Mouse (Mus musculus): ENCODE data around the gene Rpl18.

Rpl18 gene

DNA sequence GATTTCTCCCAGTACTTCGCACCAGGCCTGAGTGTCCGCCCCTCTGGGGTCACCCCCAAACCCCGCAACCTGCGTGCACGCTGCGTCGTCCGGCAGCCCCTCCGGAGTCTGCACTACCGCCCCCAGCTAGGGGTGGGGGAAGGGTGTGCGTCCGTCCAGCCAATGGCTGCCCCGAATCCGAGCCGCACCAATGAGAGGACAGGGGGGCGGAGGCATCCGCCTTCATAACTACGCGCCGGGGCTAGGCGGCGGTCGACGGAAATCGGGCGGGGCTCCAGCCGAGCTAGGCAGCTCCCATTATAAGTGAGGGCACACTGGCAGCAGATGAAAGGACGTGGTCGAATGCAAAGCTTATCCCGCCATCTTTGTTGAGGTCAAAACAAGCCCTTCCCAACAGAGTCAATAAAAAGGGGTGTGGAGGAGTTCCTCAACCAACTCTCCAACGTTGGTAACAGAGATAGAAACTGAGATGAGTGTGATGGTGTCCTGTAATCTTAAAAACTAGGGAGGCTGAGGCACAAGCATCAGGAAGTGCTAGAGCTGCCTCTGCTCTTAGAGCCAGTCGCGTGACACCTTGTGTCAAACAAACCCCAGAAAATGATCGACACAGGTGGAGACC lies at the start of gene Rpl18:
Gene Rpl18, plus strand, starts transcription at position 368 of the 619 bp plus-strand sequence.
- peak; percentile 84 to 96 for DNase-seq (ENCODE audit: low spot score in 2 of 2)

DNA sequence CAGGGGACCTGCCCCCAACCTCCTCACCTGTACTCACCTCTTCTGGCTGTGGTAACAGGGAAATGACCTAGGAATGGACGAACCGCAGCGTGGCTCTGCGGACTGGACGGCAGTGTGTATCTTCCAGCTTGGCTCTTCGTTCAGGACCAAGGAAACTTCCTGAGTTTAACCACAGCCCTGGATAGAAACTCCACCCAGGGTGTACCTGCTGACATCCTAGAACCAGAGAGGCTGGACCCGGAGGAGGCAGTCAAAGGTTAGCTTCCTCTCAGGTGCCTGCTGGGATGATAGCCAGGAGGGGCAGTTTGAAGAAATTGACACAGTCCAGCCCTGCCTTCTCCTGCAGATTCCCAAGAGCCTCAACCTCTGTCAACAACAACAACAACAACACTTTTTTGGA lies 49.1 kb upstream of the Rpl18 start, which contains the start of gene Fut2:
Gene Fut2, minus strand, starts transcription at position 234 of the 400 bp plus-strand sequence.
- no peak for DNase-seq (ENCODE audit: low spot score in 2 of 2)

DNA sequence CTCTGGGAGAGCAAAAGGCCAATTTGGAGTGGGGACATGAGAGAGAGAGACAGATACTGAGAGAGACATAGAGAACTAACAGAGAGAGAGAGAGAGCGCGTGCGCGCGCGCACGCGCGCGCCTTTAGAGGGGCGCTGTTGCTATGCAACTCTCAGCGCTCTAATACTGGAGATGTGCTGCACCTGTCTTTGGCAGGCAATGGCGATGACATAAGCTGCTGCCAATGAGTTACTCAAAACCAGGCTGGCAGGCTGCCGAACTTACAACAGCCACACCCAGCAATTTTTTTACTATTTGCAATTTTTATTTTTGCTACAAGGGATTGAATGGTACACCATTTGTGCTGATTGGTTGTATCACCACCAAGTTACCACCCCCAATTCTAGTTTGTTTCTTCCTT lies 47.5 kb upstream of the Rpl18 start:
- no peak for DNase-seq (ENCODE audit: low spot score in 2 of 2)

DNA sequence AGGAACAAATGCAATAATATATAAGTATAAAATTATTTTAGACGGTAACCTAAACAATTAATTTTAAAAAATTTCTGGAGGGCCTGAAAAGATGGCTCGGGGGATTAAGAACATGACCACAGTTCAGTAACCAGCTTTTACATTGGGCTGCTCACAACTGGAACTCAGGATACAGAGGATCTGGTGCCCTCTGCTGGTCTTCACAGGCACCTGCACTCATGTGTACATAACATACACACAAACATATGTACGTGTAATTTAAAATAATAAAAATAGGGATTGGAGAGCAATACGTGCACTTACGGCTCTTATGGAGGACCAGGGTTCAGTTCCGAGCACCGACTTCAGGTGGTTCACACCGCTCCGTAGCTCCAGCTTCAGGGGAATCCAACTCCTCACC lies 46.3 kb upstream of the Rpl18 start:
- DNase-seq (ENCODE audit: low spot score in 2 of 2): no peak

- no peak for DNase-seq (ENCODE audit: low spot score in 2 of 2)
These were observed 37.5 kb upstream of the Rpl18 start for GRCm38 (mm10) chr7:45677627-45678295.

GRCm38 (mm10) chr7:45678513-45678912 lies 36.7 kb upstream of the Rpl18 start:
- no peak for DNase-seq (ENCODE audit: low spot score in 2 of 2)

- no peak for DNase-seq (ENCODE audit: low spot score in 2 of 2)
These were observed 35.2 kb upstream of the Rpl18 start for GRCm38 (mm10) chr7:45679966-45680621.

- peak in 1 of 2 experiments; percentile 67 for DNase-seq (ENCODE audit: low spot score in 2 of 2)
These were observed 34.1 kb upstream of the Rpl18 start for GRCm38 (mm10) chr7:45681046-45681736.

DNA sequence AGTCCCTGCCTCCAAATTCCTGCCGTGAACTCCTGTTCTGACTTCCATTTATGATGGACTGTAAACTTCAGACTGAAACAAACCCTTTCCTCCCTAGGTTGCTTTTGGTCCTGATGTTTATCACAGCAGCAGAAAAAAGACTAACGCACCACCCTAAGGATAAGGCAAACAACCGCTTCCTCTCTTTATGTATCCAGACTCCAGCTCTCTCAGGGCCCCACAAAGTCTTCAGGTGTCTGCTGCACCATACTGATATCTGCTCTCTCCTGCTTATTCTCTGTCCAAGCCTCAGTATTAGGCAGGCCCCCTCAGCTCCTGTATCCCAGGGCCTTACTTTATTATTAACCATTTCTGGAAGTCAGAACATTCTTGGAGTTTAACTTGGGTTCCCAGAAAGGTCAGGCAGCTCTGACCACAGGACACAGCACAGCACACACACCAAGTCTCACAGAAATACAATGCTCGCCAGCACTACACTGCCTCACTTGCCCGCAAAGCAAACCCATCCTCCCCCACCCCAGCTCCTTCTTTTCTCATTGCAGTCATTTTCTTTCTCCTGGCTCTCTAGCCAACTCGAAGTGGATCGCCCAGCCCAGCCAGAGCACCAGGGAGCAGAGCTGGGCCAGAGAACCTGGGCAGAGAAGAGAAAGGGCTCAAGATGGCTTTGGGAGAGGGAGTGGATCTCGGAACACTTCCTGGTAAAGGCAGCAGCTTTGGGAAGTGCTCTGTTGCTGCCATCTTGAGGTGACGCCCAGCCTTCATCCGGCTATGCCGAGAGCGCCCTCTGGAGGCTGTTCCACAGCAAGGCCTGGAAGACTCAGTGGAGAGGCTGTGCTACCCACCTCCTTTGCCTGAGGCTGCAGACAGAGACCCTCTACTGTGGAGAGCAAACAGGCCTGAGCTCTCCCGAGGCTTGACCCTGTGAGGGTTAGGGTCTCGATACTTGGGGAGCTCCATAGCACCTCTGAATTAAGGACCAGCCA lies 32.8 kb upstream of the Rpl18 start:
- DNase-seq (ENCODE audit: low spot score in 2 of 2): peak; percentile 68 to 89

DNA sequence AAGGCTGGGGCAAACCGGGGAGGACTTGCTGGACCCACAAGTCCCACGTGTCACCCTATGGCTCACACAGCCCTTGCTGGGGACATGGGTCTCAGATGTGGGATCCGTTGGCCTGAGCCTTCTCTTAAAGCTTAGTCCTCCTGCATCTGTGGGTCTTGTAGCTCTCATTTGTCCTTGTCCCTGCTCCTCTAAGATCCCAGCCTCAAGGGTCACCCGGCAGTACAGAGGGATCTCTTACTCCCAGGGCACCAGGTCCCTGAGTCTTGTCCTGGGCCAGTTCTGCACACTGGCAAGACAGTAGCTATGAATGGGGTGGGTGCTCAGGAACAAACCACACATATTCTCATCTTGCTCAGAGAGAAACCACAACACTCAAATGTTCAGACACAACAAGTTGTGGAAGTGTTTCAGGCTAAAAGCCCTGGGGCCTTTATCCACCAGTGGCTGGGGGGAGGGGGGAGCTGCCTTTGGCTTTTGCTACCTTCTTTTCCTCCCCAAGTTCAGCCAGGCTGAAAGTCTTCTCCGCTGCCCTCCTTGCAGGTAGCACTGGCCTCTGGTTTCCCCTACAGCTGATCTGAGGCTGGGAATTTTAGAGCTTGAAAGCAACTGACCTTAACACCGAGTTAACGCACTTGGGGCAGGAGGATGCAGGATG lies 31.7 kb upstream of the Rpl18 start, which contains the start of gene Ntn5:
Gene Ntn5, plus strand, starts transcription at position 627 of the 655 bp plus-strand sequence.
- DNase-seq (ENCODE audit: low spot score in 2 of 2): no peak

DNA sequence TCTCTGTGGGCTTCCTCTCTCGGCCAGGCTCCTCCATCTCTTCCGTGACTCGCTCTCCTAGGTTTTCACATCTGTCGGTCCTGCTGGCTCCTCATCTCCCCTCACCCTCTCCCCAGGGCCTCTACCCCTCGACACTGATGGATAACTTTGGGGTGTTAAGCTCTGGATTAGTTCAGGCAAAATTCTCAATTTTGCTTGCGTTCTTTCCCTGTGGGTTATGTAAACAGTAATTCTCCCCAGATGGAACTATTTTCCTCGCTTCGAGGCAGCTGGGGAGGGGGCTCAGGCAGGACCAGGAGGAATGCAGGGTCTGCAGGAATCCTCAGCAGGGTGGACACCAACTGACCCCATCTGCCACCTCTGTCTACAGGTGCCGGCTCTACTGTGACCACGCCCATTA lies 29.4 kb upstream of the Rpl18 start:
- no peak for DNase-seq (ENCODE audit: low spot score in 2 of 2)

DNA sequence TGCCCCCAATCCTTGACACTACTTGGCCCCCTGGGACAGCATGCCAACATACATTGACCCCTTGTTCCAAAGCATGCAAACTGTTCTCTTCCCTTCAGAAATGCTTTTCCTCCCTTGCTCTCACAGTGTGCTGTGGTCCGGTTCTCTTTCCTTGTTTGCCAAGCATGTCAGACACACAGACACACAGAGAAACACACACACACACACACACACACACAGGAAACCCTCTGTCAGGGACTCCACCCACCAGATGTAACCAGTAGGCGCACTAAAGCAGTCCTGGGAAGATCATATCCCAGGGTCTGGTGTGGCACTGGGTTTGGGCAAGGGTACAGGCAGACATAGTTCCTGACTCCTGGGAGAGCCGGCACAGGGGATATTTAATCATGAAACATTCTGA lies 28.4 kb upstream of the Rpl18 start:
- DNase-seq (ENCODE audit: low spot score in 2 of 2): no peak

- no peak for DNase-seq (ENCODE audit: low spot score in 2 of 2)
These were observed 26.2 kb upstream of the Rpl18 start for GRCm38 (mm10) chr7:45689099-45689498.

GRCm38 (mm10) chr7:45689800-45690199 lies 25.5 kb upstream of the Rpl18 start:
- no peak for DNase-seq (ENCODE audit: low spot score in 2 of 2)

DNA sequence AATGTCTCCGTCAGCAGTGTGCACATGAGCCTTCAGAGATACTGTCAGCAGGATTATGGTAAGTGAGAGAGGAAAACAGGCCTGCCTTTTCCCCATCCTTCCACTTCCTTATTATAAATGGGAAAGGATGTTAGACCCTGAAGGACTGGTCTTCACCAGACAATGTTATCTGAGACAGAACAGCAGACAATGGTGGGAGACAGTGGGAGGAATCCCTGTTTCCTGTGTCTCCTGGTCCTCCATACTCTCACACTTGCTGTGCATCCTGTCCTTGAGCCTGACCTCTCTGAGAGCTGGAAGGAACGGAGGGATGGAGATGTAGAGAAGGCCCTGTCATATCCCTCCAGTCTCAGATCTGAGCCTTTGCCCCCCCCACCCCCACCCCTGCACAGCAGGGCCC lies 22.9 kb upstream of the Rpl18 start:
- no peak for DNase-seq (ENCODE audit: low spot score in 2 of 2)

DNA sequence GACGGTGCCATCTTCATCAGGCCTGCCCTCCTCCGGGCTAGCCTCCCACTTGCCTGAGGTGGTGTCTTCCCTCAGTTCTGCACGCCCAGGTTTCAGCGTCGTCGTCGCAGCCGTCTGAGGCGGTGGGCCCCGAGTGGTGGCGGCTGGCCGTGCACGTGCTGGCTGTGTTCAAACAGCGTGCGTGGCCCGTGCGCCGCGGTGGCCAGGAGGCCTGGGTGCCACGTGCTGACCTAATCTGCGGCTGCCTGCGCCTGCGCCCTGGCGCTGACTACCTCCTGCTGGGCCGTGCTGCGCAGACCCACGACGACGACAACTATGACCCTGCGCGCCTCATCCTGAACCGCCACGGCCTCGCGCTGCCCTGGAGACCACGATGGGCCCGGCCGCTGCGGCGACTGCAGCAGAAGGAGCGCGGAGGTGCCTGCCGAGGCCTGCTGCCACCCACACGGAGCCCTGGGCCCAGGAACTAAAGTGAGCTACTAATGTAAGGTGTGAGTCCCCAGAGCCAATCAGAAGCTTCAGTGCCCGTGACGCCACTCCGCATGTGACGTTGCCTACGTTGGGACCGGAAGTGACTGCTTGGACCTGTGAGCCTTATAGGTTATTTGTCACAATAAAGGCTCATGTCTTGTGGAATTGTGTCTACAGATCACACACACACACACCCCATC lies 21.2 kb upstream of the Rpl18 start, which contains the start of gene Sec1:
Gene Sec1, minus strand, starts transcription at position 482 of the 671 bp plus-strand sequence.
- no peak for DNase-seq (ENCODE audit: low spot score in 2 of 2)

DNA sequence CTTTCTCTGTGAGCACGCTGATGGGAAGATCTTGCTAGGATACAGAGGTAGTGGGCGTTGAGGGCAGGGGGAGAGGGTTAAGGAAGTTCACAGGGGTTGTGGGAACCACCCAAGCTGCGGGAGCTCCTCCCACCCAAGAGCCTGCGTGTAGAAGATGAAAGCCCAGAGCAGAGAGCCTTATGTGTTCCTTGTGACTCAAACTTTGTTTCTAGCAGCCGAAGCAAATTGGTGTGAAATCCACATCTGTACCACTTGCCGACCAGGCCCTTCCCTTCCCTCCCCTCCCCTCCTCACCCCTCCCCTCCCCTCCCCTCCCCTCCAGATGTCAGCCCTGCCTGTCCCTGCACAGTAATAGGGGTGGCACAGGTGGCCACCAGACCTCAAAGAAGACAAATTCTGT lies 20.2 kb upstream of the Rpl18 start:
- DNase-seq (ENCODE audit: low spot score in 2 of 2): no peak

GRCm38 (mm10) chr7:45697894-45698293 lies 17.4 kb upstream of the Rpl18 start:
- DNase-seq (ENCODE audit: low spot score in 2 of 2): no peak

DNA sequence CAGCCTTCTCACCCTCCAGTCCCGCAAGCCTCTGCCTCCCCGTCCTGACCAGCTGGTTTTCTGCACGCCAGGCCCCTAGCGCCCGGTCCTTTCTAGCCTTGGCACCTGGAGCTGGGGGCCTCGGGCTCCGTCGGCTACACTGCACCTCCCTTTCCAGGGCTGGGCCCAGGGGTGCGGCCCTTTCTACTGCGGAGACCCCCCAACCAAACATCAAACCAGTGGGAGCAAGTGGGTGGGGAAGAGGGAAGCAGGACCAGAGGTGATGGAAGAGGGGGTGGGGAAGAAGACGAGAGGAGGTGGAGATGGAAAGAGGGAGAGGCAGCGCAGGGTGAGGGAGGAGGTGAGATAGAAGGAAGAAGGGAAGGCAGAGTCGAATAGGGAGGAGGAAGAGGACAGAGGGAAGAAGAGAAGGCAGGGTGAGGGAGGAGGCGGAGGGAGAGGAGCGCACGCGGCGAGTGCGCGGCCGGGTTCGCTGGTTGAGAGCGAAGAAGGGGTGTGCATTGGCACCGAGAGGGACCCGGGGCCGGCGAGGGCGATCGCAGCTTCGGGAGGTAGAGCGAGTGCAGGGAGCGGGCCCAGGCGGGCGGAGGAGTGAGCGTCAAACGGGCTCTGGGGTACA lies 15.6 kb upstream of the Rpl18 start, which contains the start of gene Car11:
Gene Car11, plus strand, starts transcription at position 321 of the 619 bp plus-strand sequence.
- DNase-seq (ENCODE audit: low spot score in 2 of 2): no peak
